Mouse (Mus musculus) urinary bladder, adult 18-20 months (tissue): ENCODE measurements at regions not wholly inside any gene's neighbourhood (a gene's known extent, or its start where the extent isn't known, plus 50 kb on each side); places are given as distances from the start of the nearest gene placed in this dataset.
A peak's percentile ranks its signal among the peaks of the same experiment; 100 is the strongest.

ENCODE experiments used
- DNase-seq, 2 experiments: peaks; one replicate each; pipeline ENCODE4 v3.0.0; 2022; ENCODE audit warnings: low spot score in 2 of 2, mixed read lengths in 2 of 2

DNA sequence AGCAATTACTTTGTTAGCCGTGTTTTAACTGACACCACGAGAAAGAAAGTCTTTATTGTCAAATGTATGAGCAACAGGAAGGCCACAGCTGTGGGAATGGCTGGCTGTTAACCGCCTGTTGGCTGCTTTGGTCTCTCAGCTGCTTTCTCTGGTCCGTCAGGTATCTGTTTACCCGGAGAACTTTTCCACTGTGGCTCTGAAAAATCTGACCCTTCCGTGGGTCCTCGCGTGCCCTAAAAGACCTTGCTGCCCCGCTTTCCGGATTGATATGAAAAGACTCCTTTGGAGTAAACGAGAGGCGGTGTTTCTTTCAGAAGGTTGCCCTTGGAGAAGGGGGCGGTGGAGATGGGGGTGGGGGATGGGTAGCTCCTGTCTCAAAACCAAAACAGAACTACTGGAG, 75.9 kb downstream of the Sox14 start:
- peak in 1 of 2 experiments; percentile 6 for DNase-seq

DNA sequence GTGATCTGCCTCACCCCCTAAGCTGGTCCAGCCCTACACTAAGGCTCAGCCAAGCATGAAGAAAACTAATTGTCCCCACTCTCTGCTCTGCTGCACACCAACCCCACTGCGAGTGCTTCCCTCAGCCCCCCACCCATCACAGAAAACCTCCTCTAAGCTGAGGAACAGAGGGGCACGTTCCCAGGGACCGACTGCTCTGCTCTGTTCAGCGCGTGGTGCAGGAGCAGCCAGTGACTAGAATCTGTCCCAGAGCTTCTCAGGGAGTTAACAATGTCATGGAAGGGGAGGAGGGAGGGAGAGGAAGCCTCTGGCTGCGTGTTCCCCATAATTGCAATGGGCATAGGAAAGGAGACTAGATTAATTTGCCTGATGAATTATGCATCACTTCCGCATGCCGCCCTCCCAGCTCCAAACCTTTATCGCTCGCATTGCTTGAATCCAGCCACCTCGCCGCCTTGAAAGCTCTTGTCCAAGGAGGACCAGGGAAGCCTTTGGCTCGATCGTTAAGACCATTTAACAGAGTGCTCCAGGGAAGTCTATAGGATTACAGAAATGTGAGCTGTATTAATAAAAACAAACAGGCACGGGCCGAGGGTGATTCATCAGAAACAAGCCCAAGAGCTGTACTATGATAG, 76.5 kb downstream of the Sox14 start:
- peak in 1 of 2 experiments; percentile 3 for DNase-seq

- no peak for DNase-seq
Observed at GRCm38 (mm10) chr9:99797066-99797770, 78.8 kb downstream of the Sox14 start.

DNA sequence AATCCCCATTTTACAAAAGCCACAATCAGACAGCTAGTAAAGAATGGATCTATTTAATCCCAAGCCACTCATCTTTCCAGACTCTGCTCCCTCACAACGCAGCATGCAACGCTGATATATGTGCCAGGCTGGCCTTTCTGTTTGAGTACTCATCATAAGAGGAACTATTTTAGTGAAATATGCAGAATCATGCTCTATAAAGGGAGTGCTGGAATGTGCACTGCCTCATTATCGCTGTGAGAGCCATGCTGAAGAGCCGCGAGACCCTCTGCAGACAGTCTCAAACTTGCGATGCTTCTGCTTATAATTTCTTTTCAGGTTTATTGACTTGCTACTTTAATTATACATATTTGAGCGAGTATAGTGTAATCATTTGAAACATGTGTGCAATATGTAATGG, 75.6 kb upstream of the Cldn18 start:
- no peak for DNase-seq

DNA sequence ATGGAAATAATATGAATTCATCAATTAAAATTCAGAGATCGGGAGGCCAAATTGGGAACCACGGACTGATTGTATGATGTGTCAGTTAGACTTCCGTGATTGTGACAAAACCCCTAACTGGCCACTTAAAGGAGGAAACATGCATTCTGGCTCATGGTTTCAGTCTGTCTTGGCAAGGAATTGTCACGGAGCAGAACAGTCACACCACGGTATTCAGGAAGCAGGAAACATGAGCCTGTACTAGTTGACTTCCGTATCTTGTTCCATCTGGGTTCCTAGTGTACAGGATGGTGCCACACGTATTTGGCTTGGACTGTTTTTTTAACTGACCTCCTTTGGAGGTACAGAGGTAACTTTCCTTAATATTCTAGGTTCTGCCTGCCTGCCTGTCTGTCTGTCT, 69.8 kb upstream of the Cldn18 start:
- no peak for DNase-seq

- DNase-seq: no peak
Observed at GRCm38 (mm10) chr9:99783156-99783555, 66.1 kb upstream of the Cldn18 start.

- DNase-seq: no peak
Observed at GRCm38 (mm10) chr9:99782364-99783119, 65.5 kb upstream of the Cldn18 start.

DNA sequence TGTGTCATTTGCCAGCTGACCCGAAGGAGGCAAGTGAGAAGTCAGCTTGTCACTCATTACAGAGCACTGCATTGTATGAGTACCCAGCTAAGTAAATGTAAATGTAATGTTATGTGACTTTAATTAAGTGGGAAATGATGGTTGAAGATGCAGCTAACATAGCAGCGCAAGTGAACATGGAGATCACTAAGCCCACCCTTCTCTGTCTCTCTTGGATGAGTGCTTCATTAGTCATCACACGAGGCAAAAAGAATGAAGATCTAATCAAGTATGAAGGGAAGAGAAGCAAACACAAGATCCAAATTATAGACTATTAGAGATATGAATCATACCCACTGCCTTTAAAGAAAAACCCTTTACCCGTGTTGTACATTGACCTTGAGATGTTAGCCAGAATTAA, 61.8 kb upstream of the Cldn18 start:
- DNase-seq: no peak

DNA sequence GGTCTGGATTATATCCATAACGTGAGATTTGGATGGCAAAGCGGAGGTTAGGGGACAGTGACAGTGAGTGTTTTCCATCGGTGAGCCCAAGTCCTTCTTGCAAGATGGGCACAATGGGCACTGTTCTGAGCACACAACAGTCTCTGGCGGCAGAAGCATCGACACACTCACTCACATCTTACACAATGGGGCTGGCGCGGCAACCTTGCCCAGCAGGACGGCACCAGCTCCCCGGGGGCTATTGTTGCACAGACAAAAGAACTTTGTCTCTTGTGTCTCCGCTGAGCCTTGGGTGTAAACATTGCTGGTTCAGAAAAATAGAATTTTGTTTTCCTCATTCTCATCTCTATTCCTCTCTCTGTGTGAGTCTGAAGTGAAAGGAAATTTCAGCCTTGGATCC, 53.6 kb upstream of the Cldn18 start:
- no peak for DNase-seq
